Mouse (Mus musculus) neural tube, embryonic 11.5 days (tissue): ENCODE data around the gene Nags. TPM values are rescaled to one million over a fixed set of nuclear protein-coding genes. Genes with fewer than 3 reads are reported as not detected.

Experiments
- ATAC-seq: fragments of 200-750 bp; cut with Nextera tagmentation; 2 replicates; pipeline ENCODE4 v1.8.0; 2017; ENCODE audit warnings: moderate number of reproducible peaks, mild to moderate bottlenecking, moderate TSS enrichment, moderate library complexity; ENCODE audit not compliant: insufficient read depth, low FRiP score, low TSS enrichment
- DNase-seq: peaks from one replicate; pipeline ENCODE4 v3.0.0-alpha.2; 2015; ENCODE audit warnings: low spot score
- H3K27ac ChIP-seq: fragments of 300-500 bp; sonication (generic); 2 replicates; pipeline ENCODE4 v1.5.1; 2014; ENCODE audit warnings: low read depth, mild to moderate bottlenecking, low read length
- H3K27me3 ChIP-seq: fragments of 300-500 bp; sonication (generic); 2 replicates; pipeline ENCODE4 v1.6.1; 2014; ENCODE audit warnings: mild to moderate bottlenecking, low read length, mixed read lengths; ENCODE audit not compliant: control insufficient read depth, insufficient read depth
- H3K36me3 ChIP-seq: fragments of 300-500 bp; sonication (generic); 2 replicates; pipeline ENCODE4 v1.6.1; 2014; ENCODE audit warnings: mild to moderate bottlenecking, low read length, moderate library complexity, mixed read lengths; ENCODE audit not compliant: control insufficient read depth, insufficient read depth
- H3K4me1 ChIP-seq: fragments of 300-500 bp; sonication (generic); 2 replicates; pipeline ENCODE4 v1.6.1; 2014; ENCODE audit warnings: low read length, mixed read lengths; ENCODE audit not compliant: control insufficient read depth, insufficient read depth
- H3K4me2 ChIP-seq: fragments of 300-500 bp; sonication (generic); 2 replicates; pipeline ENCODE4 v1.6.1; 2014; ENCODE audit warnings: low read depth, mild to moderate bottlenecking, moderate library complexity
- H3K4me3 ChIP-seq: fragments of 300-500 bp; sonication (generic); 2 replicates; pipeline ENCODE4 v1.5.1; 2014; ENCODE audit warnings: low read depth, low read length
- H3K9ac ChIP-seq: fragments of 300-500 bp; sonication (generic); 2 replicates; pipeline ENCODE4 v1.6.1; 2014; ENCODE audit warnings: mild to moderate bottlenecking, low read length
- H3K9me3 ChIP-seq: fragments of 300-500 bp; sonication (generic); 2 replicates; pipeline ENCODE4 v1.6.1; 2016; ENCODE audit warnings: low read length; ENCODE audit not compliant: control insufficient read depth
- WGBS: fragments of 180-500 bp; shearing (Covaris S2); extraction: QIAGEN DNeasy Blood & Tissue Kit; methylation state at CpG from one replicate; pipeline ENCODE4 v1.1.7; 2014; 5-methylcytosine and 5-hydroxymethylcytosine counted together
- polyA plus RNA-seq: library from polyadenylated mRNA; unstranded; fragments of >200 nt; fragmentation: Nextera tagmentation; extraction: Ambion mirVana; gene quantifications from 2 replicates; pipeline ENCODE4 v1.2.1, GENCODE M21; 2014

The Nags gene
- not detected in 2 replicates for polyA plus RNA-seq

DNA sequence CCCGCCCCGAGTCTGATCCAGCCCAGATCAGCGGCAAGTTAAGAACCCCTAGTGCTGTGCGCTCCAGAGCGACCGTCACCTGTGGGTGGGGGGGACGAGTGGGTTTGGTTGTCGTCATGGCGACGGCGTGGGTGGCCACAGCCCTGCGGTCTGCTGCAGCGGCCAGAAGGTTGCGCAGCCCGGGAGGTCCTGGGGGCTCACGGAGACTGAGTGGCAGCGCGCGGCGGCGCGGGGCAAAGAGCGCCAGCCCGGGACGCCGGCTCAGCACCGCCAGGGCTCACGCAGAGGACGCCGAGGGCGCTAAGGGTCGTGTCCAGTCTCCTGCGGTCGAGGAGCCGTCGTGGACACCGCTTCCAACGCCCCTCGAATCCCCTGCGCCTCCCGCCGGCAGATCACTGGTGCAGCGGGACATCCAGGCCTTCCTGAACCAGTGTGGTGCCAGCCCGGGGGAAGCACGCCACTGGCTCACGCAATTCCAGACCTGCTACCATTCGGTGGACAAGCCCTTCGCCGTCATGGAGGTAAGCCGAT lies at the start of gene Nags:
Gene Nags (plus strand): TSS at position 43 of the 531 bp plus-strand sequence.
- peaks cover 60% of the 10 kb centered on the region for H3K27me3 ChIP-seq
- H3K4me2 ChIP-seq = peak within 1 kb of the TSS; percentile 30
- DNase-seq = no peak
- no peaks in the 10 kb centered on the region for H3K9me3 ChIP-seq
- 2% methylated on average over 50 of the region's 50 CpGs for WGBS
- H3K36me3 ChIP-seq = no peaks in the 10 kb centered on the region
- no peak within 1 kb of the TSS for H3K9ac ChIP-seq
- no peak within 1 kb of the TSS for H3K27ac ChIP-seq
- no peak for ATAC-seq
- no peaks in the 10 kb centered on the region; the same call in 1 of the 2 replicates for H3K4me1 ChIP-seq
- H3K4me3 ChIP-seq = peak within 1 kb of the TSS; percentile 24

DNA sequence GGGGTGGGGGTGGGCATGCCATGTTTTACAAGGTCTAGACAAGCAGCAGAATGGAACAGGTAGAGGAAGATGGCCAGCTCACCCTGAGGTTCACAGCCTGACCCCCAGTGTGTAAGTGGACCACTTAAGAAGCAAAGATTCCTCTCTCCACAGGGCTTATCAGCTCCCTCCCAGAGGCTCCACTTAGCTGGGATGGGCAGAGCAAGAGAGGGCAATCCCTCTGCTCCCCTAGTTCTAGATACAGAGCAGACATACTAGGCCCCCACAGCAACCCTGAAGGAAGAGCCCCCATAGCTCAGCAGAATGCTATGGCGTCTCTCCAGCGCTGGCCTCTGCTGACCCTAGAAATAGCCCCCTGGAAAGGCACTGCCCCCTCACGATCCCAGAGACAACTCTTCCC lies 49.6 kb upstream of the Nags start:
- no peak for DNase-seq
- H3K27ac ChIP-seq = no peak overlapping the region
- H3K9me3 ChIP-seq = no peaks in the 10 kb centered on the region

DNA sequence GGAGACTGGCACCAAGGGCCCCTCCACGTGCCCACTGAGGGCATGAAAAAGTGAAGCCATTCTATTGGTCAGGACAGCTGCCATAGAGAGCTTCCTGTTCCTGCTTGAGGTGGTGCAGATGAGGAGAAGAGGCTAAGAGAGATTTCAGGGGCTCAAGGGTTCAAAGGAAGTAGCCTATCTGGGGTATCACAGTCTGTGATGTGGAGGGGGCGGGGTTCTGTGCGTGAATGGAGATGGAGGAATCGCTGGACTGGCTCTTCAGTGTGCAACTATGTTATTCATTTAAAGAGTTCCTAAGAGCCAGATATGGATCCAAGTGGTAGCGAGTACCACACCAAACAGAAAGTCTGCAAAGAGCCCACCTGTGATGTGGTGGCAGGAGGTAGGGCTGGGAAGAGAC lies 48.9 kb upstream of the Nags start:
- Histone ChIP-seq H3K4me1 (no peaks in the 10 kb centered on the region), H3K27ac (no peak overlapping the region), H3K9me3 (no peaks in the 10 kb centered on the region), H3K27me3 (no peaks in the 10 kb centered on the region), H3K4me3 (no peak overlapping the region), H3K4me2 (peak overlapping the region; percentile 19), H3K9ac (peak overlapping the region; percentile 5; the same call in 1 of the 2 replicates), H3K36me3 (no peaks in the 10 kb centered on the region)
- ATAC-seq (no peak), DNase-seq (no peak)
- 79% methylated on average over 5 of the region's 5 CpGs for WGBS

More for the DNA sequence above, 49.6 kb upstream of the Nags start:
- no peaks in the 10 kb centered on the region for H3K4me1 ChIP-seq
- H3K36me3 ChIP-seq = no peaks in the 10 kb centered on the region
- no peak overlapping the region for H3K4me3 ChIP-seq
- WGBS = 80% methylated on average over 3 of the region's 3 CpGs
- no peak overlapping the region for H3K9ac ChIP-seq
- H3K27me3 ChIP-seq = no peaks in the 10 kb centered on the region
- no peak overlapping the region for H3K4me2 ChIP-seq
- ATAC-seq = no peak

DNA sequence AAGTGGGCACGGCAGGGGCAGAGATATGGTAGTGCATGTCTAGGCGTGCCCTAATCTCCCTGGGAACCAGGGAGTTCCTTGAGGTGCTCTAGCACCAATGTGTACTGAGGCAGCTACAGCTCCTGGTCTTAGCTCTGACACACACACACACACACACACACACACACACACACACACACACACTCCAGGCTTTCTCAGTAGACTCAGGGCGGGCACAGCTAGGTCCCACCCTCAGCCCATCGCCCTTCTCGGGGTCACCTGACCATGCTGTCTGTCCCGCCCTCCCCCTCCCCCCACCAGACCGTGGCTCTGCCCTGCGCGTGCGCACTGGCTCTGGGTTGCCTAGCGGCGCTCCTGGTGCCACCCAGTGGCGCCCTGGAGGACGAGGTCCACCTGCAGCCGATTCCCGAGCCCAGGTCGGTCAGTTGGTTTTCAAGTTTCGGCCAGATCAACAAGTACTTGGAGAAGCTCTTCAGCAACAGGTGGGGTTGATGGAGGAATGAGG lies 48.4 kb upstream of the Nags start:
- H3K27ac ChIP-seq = no peak overlapping the region
- H3K4me1 ChIP-seq = no peaks in the 10 kb centered on the region
- ATAC-seq (peak; percentile 77), DNase-seq (peak; percentile 90)
- H3K27me3 ChIP-seq = no peaks in the 10 kb centered on the region
- H3K9ac ChIP-seq = peak overlapping the region; percentile 5; the same call in 1 of the 2 replicates
- peak overlapping the region; percentile 19 for H3K4me2 ChIP-seq
- no peaks in the 10 kb centered on the region for H3K36me3 ChIP-seq
- no peaks in the 10 kb centered on the region for H3K9me3 ChIP-seq
- WGBS = 9% methylated on average over 16 of the region's 18 CpGs
- no peak overlapping the region for H3K4me3 ChIP-seq

DNA sequence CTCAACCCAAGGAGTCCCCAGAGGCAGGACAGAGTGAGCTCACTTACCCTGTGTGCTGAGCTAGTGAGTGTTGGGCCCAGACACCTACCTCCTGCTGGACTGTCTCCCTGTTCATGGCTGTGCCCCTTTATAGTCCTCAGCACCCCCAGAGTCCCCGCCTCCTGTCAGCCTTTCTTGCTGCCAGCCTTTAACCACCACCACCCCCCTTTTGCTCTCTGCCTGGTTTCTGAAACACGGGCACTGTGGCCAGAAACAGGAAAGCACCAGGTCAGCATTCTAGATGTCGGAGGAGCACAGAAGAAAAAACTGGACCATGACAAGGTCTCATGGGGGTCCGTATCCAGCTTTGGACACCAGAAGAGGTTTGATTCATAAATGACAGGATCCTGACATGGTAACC lies 44.1 kb upstream of the Nags start, which contains the start of gene Ppy:
Gene Ppy (minus strand): TSS at position 101 of the 400 bp plus-strand sequence.
- no peak for ATAC-seq
- WGBS = 72% methylated on average over 4 of the region's 4 CpGs
- Histone ChIP-seq H3K4me1 (no peaks in the 10 kb centered on the region), H3K27ac (no peak within 1 kb of the TSS), H3K27me3 (peaks cover 18% of the 10 kb centered on the region), H3K9ac (no peak within 1 kb of the TSS), H3K4me3 (no peak within 1 kb of the TSS), H3K9me3 (no peaks in the 10 kb centered on the region), H3K4me2 (0 out of 2 replicates have a peak within 1 kb of the TSS, but pooled peaks have one; percentile 0), H3K36me3 (no peaks in the 10 kb centered on the region)
- DNase-seq = no peak

DNA sequence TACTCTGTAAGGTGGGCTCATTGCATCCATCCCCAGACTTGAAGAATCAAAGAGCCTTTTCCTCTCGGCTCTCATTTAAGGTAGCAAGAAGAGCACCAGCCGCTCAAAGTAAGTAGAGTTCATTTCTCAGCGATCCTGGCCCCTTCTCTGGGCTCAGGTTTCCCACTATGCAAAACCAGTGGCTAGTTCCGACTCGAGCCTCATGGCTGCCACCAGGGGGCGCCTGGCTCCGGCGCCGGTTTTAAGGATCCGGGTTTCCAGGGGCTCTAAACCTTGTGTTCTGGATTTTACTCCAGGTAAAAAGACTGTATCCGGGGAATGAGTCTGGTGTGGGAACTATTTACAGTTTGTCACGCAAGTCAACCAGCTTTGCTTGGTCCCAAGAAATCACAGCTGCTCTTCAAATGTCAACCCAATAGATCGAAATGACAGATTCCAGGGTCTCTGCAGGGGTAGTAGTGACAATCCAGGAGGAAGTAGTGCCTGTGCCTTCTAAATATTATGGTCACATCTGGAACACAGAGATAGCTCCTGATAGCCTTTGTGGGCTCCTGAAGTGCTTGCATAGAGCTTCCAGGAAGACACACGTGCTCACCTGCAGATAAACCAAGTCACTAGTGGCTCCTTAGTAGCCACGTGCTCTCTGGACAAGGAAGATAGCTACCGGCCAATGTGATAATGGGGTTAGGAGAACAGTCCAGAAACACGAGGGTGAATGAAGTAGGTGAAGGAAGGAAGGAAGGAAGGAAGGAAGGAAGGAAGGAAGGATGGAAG lies 42.6 kb upstream of the Nags start:
- H3K9me3 ChIP-seq = no peaks in the 10 kb centered on the region
- 0 out of 2 replicates have a peak overlapping the region, but pooled peaks have one; percentile 0 for H3K4me2 ChIP-seq
- no peak for ATAC-seq
- H3K27ac ChIP-seq = no peak overlapping the region
- 20% methylated on average over 17 of the region's 17 CpGs for WGBS
- DNase-seq = peak; percentile 83
- no peak overlapping the region for H3K9ac ChIP-seq
- peaks cover 3% of the 10 kb centered on the region; the same call in 1 of the 2 replicates for H3K4me1 ChIP-seq
- H3K27me3 ChIP-seq = peaks cover 32% of the 10 kb centered on the region
- no peaks in the 10 kb centered on the region for H3K36me3 ChIP-seq
- no peak overlapping the region for H3K4me3 ChIP-seq

DNA sequence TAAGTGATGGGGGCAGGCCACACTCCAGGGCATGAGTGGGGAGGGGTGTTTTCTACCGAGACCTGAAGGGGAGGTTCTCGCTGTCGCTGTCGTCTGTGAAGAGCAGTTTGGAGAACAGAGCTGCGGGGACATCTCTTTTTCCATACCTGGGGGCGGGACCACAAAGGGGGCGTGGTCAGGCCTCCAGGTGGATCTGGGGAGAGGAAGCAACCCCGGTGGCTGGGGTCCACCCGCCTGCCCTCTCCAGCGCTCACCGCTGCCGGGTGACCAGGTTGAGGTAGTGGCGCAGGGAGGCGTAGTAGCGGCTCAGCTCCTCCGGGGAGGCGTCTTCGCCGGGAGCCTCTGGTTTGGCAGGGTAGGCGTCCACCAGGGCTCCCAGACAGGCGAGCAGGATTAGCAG lies 38.4 kb upstream of the Nags start:
- Histone ChIP-seq H3K4me2 (no peak overlapping the region), H3K9me3 (no peaks in the 10 kb centered on the region), H3K9ac (no peak overlapping the region), H3K36me3 (no peaks in the 10 kb centered on the region), H3K4me3 (no peak overlapping the region), H3K4me1 (peaks cover 3% of the 10 kb centered on the region; the same call in 1 of the 2 replicates), H3K27me3 (peaks cover 46% of the 10 kb centered on the region), H3K27ac (no peak overlapping the region)
- ATAC-seq = no peak
- 3% methylated on average over 21 of the region's 21 CpGs for WGBS
- DNase-seq = no peak

DNA sequence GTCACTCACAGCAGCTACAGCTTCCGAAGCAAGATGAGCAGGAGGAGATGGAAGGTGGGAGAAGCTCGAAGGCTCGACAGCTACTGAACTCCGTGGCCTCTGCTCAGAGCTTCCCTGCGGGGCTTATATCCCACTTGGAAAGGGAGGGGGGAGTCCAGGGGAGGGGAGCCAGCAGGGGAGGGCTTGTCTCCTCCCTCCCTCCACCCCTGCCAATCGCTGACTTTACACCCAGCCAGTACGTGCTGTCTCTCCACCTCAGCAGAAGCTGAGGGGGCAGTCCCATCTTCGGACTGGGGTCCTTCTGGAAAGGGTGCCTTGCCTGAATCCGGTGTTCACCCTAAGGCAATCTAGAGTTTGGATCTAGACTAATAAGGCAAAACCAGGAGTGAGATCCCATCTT lies 37.6 kb upstream of the Nags start, which contains the start of gene Pyy:
Gene Pyy (minus strand): TSS at position 101 of the 400 bp plus-strand sequence.
- no peak within 1 kb of the TSS for H3K27ac ChIP-seq
- H3K36me3 ChIP-seq = no peaks in the 10 kb centered on the region
- no peak within 1 kb of the TSS for H3K4me2 ChIP-seq
- WGBS = 11% methylated on average over 9 of the region's 9 CpGs
- peaks cover 46% of the 10 kb centered on the region for H3K27me3 ChIP-seq
- no peak within 1 kb of the TSS for H3K9ac ChIP-seq
- H3K4me1 ChIP-seq = peaks cover 3% of the 10 kb centered on the region; the same call in 1 of the 2 replicates
- no peak within 1 kb of the TSS for H3K4me3 ChIP-seq
- no peaks in the 10 kb centered on the region for H3K9me3 ChIP-seq
- ATAC-seq = no peak
- no peak for DNase-seq
